Mouse (Mus musculus) MEL (cell line): Measurements from ENCODE around the gene Fkrp. TPM values are rescaled to one million over a fixed set of nuclear protein-coding genes. Genes with fewer than 3 reads are reported as not detected.

ENCODE experiments used
- DNase-seq: peaks from one replicate; pipeline ENCODE4 v3.0.0; 2011; ENCODE audit warnings: low read depth, low spot score
- H3K27ac ChIP-seq: 2 replicates; pipeline ENCODE4 v1.5.1; 2012; ENCODE audit warnings: low read depth, mild to moderate bottlenecking, control low read depth, low read length, moderate library complexity; ENCODE audit not compliant: control insufficient read depth
- H3K27me3 ChIP-seq, 2 experiments: fragments of 150-350 bp in 1 of 2; sonication (generic) in 1 of 2; 2 replicates each; pipeline ENCODE4 v1.6.1; 2012; ENCODE audit warnings: low read length in 2 of 2, mild to moderate bottlenecking in 2 of 2, improper control_type of control experiment in 1 of 2, moderate library complexity in 1 of 2; ENCODE audit not compliant: insufficient read depth in 2 of 2, control insufficient read depth in 1 of 2
- H3K36me3 ChIP-seq, 2 experiments: 2 replicates each; pipeline ENCODE4 v1.6.1; 2012 to 2014; ENCODE audit warnings: low read length in 2 of 2, improper control_type of control experiment in 1 of 2, inconsistent platforms in 1 of 2, mild to moderate bottlenecking in 1 of 2; ENCODE audit not compliant: insufficient read depth in 2 of 2, control insufficient read depth in 1 of 2
- H3K4me1 ChIP-seq, 2 experiments: fragments of 150-350 bp in 1 of 2; sonication (generic) in 1 of 2; 2 replicates each; pipeline ENCODE4 v1.6.1; 2012; ENCODE audit warnings: low read length in 2 of 2, improper control_type of control experiment in 1 of 2, mild to moderate bottlenecking in 1 of 2; ENCODE audit not compliant: insufficient read depth in 2 of 2, control insufficient read depth in 1 of 2
- H3K4me3 ChIP-seq, 2 experiments: fragments of 150-350 bp in 1 of 2; sonication (generic) in 1 of 2; 2 replicates each; pipeline ENCODE4 v1.5.1; 2012; ENCODE audit warnings: low read depth in 2 of 2, low read length in 2 of 2, mild to moderate bottlenecking in 2 of 2, moderate library complexity in 2 of 2, control low read depth in 1 of 2, improper control_type of control experiment in 1 of 2; ENCODE audit not compliant: control insufficient read depth in 1 of 2, insufficient read depth in 1 of 2
- H3K79me2 ChIP-seq: 2 replicates; pipeline ENCODE4 v1.6.1; 2012; ENCODE audit warnings: mild to moderate bottlenecking, low read length, moderate library complexity; ENCODE audit not compliant: control insufficient read depth, poor library complexity, insufficient read depth
- H3K9ac ChIP-seq: 2 replicates; pipeline ENCODE4 v1.6.1; 2012; ENCODE audit warnings: low read depth, mild to moderate bottlenecking, control low read depth, low read length, moderate library complexity; ENCODE audit not compliant: control insufficient read depth, poor library complexity, severe bottlenecking
- H3K9me3 ChIP-seq: fragments of 150-350 bp; sonication (generic); replicated peaks from 2 replicates; pipeline ENCODE4 v1.6.1; 2012; ENCODE audit warnings: mild to moderate bottlenecking, low read length, improper control_type of control experiment, moderate library complexity; ENCODE audit not compliant: insufficient read depth
- BHLHE40 ChIP-seq: IDR thresholded peaks from 2 replicates; pipeline ENCODE4 v1.6.1; 2012; ENCODE audit warnings: low read depth, mild to moderate bottlenecking, inconsistent platforms, low read length, improper control_type of control experiment, borderline replicate concordance
- CHD1 ChIP-seq: IDR thresholded peaks from 2 replicates; pipeline ENCODE4 v1.6.1; 2012; ENCODE audit warnings: low read depth, mild to moderate bottlenecking, inconsistent platforms, low read length, improper control_type of control experiment
- CHD2 ChIP-seq: IDR thresholded peaks from 2 replicates; pipeline ENCODE4 v1.6.1; 2011; ENCODE audit warnings: low read length, improper control_type of control experiment
- CTCF ChIP-seq, 3 experiments: IDR thresholded peaks in 2 of 3; conservative IDR thresholded peaks in 1 of 3; 2 replicates each; pipeline ENCODE4 v1.5.1; 2011 to 2012; ENCODE audit warnings: low read length in 3 of 3, low read depth in 2 of 3, mild to moderate bottlenecking in 2 of 3, improper control_type of control experiment in 1 of 3, inconsistent platforms in 1 of 3, mixed read lengths in 1 of 3, moderate library complexity in 1 of 3; ENCODE audit not compliant: control insufficient read depth in 1 of 3, insufficient read depth in 1 of 3, poor library complexity in 1 of 3, severe bottlenecking in 1 of 3
- ELF1 ChIP-seq: IDR thresholded peaks from 2 replicates; pipeline ENCODE4 v1.6.1; 2014; ENCODE audit warnings: low read depth, mild to moderate bottlenecking, inconsistent platforms, low read length, improper control_type of control experiment, moderate library complexity
- ETS1 ChIP-seq: IDR thresholded peaks from 2 replicates; pipeline ENCODE4 v1.6.1; 2012; ENCODE audit warnings: low read depth, mild to moderate bottlenecking, inconsistent platforms, low read length, improper control_type of control experiment, moderate library complexity
- GATA1 ChIP-seq: IDR thresholded peaks from 2 replicates; pipeline ENCODE4 v1.6.1; 2011; ENCODE audit warnings: low read depth, low read length, improper control_type of control experiment
- HCFC1 ChIP-seq: IDR thresholded peaks from 2 replicates; pipeline ENCODE4 v1.6.1; 2012; ENCODE audit warnings: low read depth, mild to moderate bottlenecking, inconsistent platforms, low read length, improper control_type of control experiment, moderate library complexity
- JUND ChIP-seq: IDR thresholded peaks from 2 replicates; pipeline ENCODE4 v1.6.1; 2011; ENCODE audit warnings: low read depth, mild to moderate bottlenecking, improper control_type of control experiment, low read length
- KAT2A ChIP-seq: conservative IDR thresholded peaks from 2 replicates; pipeline ENCODE4 v1.6.1; 2012; ENCODE audit warnings: low read depth, low read length, improper control_type of control experiment, inconsistent platforms
- MAX ChIP-seq: IDR thresholded peaks from 2 replicates; pipeline ENCODE4 v1.6.1; 2011; ENCODE audit warnings: low read length, improper control_type of control experiment
- MAZ ChIP-seq: IDR thresholded peaks from 2 replicates; pipeline ENCODE4 v1.6.1; 2012; ENCODE audit warnings: low read depth, mild to moderate bottlenecking, inconsistent platforms, low read length, improper control_type of control experiment
- MYB ChIP-seq: IDR thresholded peaks from 2 replicates; pipeline ENCODE4 v1.6.1; 2011; ENCODE audit warnings: mild to moderate bottlenecking, low read depth, low read length, improper control_type of control experiment
- NRF1 ChIP-seq: IDR thresholded peaks from 2 replicates; pipeline ENCODE4 v1.6.1; 2014; ENCODE audit warnings: low read depth, mild to moderate bottlenecking, inconsistent platforms, low read length, improper control_type of control experiment, moderate library complexity; ENCODE audit not compliant: poor library complexity, insufficient read depth, severe bottlenecking
- POLR2AphosphoS2 ChIP-seq: IDR thresholded peaks from 2 replicates; pipeline ENCODE4 v1.6.1; 2011; ENCODE audit warnings: low read length, improper control_type of control experiment
- RAD21 ChIP-seq: IDR thresholded peaks from 2 replicates; pipeline ENCODE4 v1.6.1; 2011; ENCODE audit warnings: mild to moderate bottlenecking, low read depth, low read length, improper control_type of control experiment
- RCOR1 ChIP-seq: IDR thresholded peaks from 2 replicates; pipeline ENCODE4 v1.6.1; 2012; ENCODE audit warnings: low read depth, mild to moderate bottlenecking, inconsistent platforms, low read length, improper control_type of control experiment
- SIN3A ChIP-seq: IDR thresholded peaks from 2 replicates; pipeline ENCODE4 v1.6.1; 2012; ENCODE audit warnings: low read length, improper control_type of control experiment, inconsistent platforms
- SMC3 ChIP-seq: IDR thresholded peaks from 2 replicates; pipeline ENCODE4 v1.6.1; 2011; ENCODE audit warnings: low read depth, low read length, improper control_type of control experiment
- TAL1 ChIP-seq: IDR thresholded peaks from 2 replicates; pipeline ENCODE4 v1.6.1; 2012; ENCODE audit warnings: mild to moderate bottlenecking, inconsistent platforms, low read length, moderate library complexity, mixed read lengths
- TBP ChIP-seq: IDR thresholded peaks from 2 replicates; pipeline ENCODE4 v1.8.0; 2011; ENCODE audit warnings: low read depth, low read length, improper control_type of control experiment
- TCF12 ChIP-seq: IDR thresholded peaks from 2 replicates; pipeline ENCODE4 v1.6.1; 2014; ENCODE audit warnings: low read depth, mild to moderate bottlenecking, inconsistent platforms, low read length, improper control_type of control experiment, moderate library complexity
- UBTF ChIP-seq: IDR thresholded peaks from 2 replicates; pipeline ENCODE4 v1.6.1; 2012; ENCODE audit warnings: low read depth, mild to moderate bottlenecking, inconsistent platforms, low read length, improper control_type of control experiment, moderate library complexity, borderline replicate concordance; ENCODE audit not compliant: insufficient read depth
- USF1 ChIP-seq: IDR thresholded peaks from 2 replicates; pipeline ENCODE4 v1.6.1; 2014; ENCODE audit warnings: low read depth, mild to moderate bottlenecking, inconsistent platforms, low read length, improper control_type of control experiment, moderate library complexity
- USF2 ChIP-seq, 2 experiments: IDR thresholded peaks; 2 replicates each; pipeline ENCODE4 v1.6.1; 2011 to 2012; ENCODE audit warnings: improper control_type of control experiment in 2 of 2, low read length in 2 of 2, borderline replicate concordance in 1 of 2, inconsistent platforms in 1 of 2, low read depth in 1 of 2, mild to moderate bottlenecking in 1 of 2; ENCODE audit not compliant: insufficient read depth in 1 of 2
- ZC3H11A ChIP-seq: IDR thresholded peaks from 2 replicates; pipeline ENCODE4 v1.6.1; 2012; ENCODE audit warnings: low read depth, mild to moderate bottlenecking, inconsistent platforms, low read length, improper control_type of control experiment
- ZKSCAN1 ChIP-seq: IDR thresholded peaks from 2 replicates; pipeline ENCODE4 v1.6.1; 2012; ENCODE audit warnings: low read depth, mild to moderate bottlenecking, inconsistent platforms, low read length, improper control_type of control experiment, moderate library complexity
- polyA plus RNA-seq, 2 experiments: library from polyadenylated mRNA; stranded (reverse) in 1 of 2; unstranded in 1 of 2; fragments of >175 nt in 1 of 2; fragments of >200 nt in 1 of 2; gene quantifications; 2 replicates each; pipeline versions ENCODE4 v1.2.1 to v1.2.4; 2012; ENCODE audit warnings: low replicate concordance in 2 of 2, low read depth in 1 of 2; ENCODE audit not compliant: insufficient read length in 2 of 2, insufficient read depth in 1 of 2, missing spikeins in 1 of 2
- total RNA-seq: library from RNA; depleted of rRNA; stranded (reverse); fragments of 300-350 nt; gene quantifications from 2 replicates; pipeline ENCODE4 v1.2.3, GENCODE M21; 2012

The Fkrp gene
- total and polyA plus RNA-seq, 3 experiments = 15.9 to 19.2 TPM; not detected in 1

DNA sequence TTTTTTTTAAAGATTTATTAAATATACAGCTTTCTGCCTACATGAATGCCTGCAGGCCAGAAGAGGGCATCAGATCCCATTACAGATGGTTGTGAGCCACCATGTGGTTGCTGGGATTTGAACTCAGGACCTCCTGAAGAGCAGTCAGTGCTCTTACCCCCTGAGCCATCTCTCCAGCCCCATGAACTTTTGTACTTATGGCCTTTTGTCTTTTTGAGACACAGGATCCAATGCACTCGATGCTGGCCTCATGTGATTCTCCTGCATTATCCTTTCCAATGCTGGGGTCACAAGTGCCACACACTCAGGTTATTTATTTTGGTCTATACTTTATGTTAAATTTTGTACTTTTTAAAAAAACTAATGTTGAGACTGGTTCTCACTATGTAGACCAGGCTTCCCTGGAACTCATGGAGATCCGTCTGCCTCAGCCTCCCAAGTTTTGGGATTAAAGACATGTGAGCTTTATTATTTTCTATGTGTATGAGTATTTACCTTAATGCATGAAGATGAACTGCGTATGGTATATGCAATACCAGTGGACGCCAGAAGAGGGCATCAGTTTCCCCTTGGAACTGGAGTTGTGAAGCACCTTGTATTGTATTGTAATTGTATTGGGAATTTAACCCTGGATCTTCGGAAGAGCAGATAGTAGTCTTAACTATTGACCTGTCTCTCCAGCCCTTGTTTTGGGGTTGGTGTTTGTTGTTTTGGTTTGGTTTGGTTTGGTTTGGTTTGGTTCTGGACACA is 43.5 kb upstream of the Fkrp start (continued):
- TF ChIP-seq TBP = peak; percentile 95
- no peak for TF ChIP-seq ZC3H11A
- no peak for TF ChIP-seq TAL1
- no peak for TF ChIP-seq MAZ
- TF ChIP-seq MAX = no peak
- TF ChIP-seq KAT2A = no peak
- no peak for TF ChIP-seq MYB
- no peak for TF ChIP-seq BHLHE40
- no peak for TF ChIP-seq TCF12
- TF ChIP-seq SMC3 = peak; percentile 71
- no peak for TF ChIP-seq ETS1
- no peak for TF ChIP-seq JUND

DNA sequence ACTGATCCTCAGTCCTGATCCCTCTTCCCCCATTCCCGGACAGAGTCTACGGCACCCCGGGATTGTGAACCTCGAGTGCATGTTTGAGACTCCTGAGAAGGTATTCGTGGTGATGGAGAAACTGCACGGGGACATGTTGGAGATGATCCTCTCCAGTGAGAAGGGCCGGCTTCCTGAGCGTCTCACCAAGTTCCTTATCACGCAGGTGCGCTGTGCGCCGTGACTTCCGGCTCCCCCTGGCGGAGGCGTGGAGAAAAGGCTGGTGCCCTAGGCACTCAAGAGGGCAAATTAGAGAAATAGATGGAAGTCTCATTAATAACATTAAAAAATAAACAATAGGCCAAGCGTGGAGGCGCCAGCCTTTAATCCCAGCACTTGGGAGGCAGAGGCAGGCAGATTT is 41.8 kb upstream of the Fkrp start:
- H3K27me3 ChIP-seq = no peaks in the 10 kb centered on the region
- no peaks in the 10 kb centered on the region for H3K79me2 ChIP-seq
- no peak overlapping the region for H3K27ac ChIP-seq
- H3K36me3 ChIP-seq = 0 out of 4 replicates have a peak, but pooled peaks cover 0 to 2% of the 10 kb centered on the region in 2 experiments
- no peak overlapping the region for H3K9ac ChIP-seq
- 0 out of 4 replicates have a peak overlapping the region, but pooled peaks of 1 of the 2 experiments have one; percentile 25 for H3K4me3 ChIP-seq
- 0 out of 4 replicates have a peak, but pooled peaks cover 0 to 3% of the 10 kb centered on the region in 2 experiments for H3K4me1 ChIP-seq
- no peaks in the 10 kb centered on the region for H3K9me3 ChIP-seq
- peak; percentile 73 for DNase-seq
- TF ChIP-seq SMC3 = peak; percentile 70
- no peak for TF ChIP-seq POLR2AphosphoS2
- peak; percentile 32 for TF ChIP-seq RAD21
- TF ChIP-seq SIN3A = no peak
- 0 out of 2 replicates have a peak, but pooled peaks have one; percentile 16 for TF ChIP-seq RCOR1
- TF ChIP-seq CHD2 = no peak
- no peak for TF ChIP-seq USF1
- TF ChIP-seq HCFC1 = 0 out of 2 replicates have a peak, but pooled peaks have one; percentile 48
- TF ChIP-seq UBTF = no peak
- TF ChIP-seq JUND = no peak
- TF ChIP-seq USF2 (IDR thresholded peaks at IDR 0.05; ENCODE audit: borderline replicate concordance in 1 of 2, insufficient read depth in 1 of 2, low read depth in 1 of 2, low read length in 2 of 2) = no peak
- TF ChIP-seq ZKSCAN1 = no peak
- 0 out of 2 replicates have a peak, but pooled peaks have one; percentile 18 for TF ChIP-seq ELF1
- peak; percentile 59; the same call in 1 of the 2 replicates for TF ChIP-seq GATA1
- no peak for TF ChIP-seq MYB
- peak; percentile 48 to 85 (median 79) for TF ChIP-seq CTCF (IDR thresholded peaks at IDR 0.05 in 2 of 3, conservative IDR thresholded peaks at IDR 0.05 in 1 of 3; ENCODE audit: control insufficient read depth in 1 of 3, insufficient read depth in 1 of 3, low read depth in 2 of 3, low read length in 3 of 3, poor library complexity in 1 of 3, severe bottlenecking in 1 of 3)
- peak; percentile 28; the same call in 1 of the 2 replicates for TF ChIP-seq TCF12
- peak; percentile 37; the same call in 1 of the 2 replicates for TF ChIP-seq NRF1
- no peak for TF ChIP-seq CHD1
- TF ChIP-seq, all 39 proteins: peak for 9
